Mouse (Mus musculus) small intestine, adult 2 months (tissue): ENCODE measurements around the gene Tsc2.

Experiments used
- CTCF ChIP-seq: fragments of 200-500 bp; IDR thresholded peaks from 2 replicates; pipeline ENCODE4 v1.5.1; 2012; ENCODE audit warnings: low read depth, mild to moderate bottlenecking, control low read depth, inconsistent platforms, low read length, moderate library complexity, mixed read lengths; ENCODE audit not compliant: insufficient replicate concordance, insufficient read length; ENCODE audit errors: extremely low read depth
- POLR2A ChIP-seq: fragments of 200-500 bp; IDR thresholded peaks from 2 replicates; pipeline ENCODE4 v1.6.1; 2012; ENCODE audit warnings: low read depth, mild to moderate bottlenecking, control low read depth, inconsistent platforms, low read length, moderate library complexity

DNA sequence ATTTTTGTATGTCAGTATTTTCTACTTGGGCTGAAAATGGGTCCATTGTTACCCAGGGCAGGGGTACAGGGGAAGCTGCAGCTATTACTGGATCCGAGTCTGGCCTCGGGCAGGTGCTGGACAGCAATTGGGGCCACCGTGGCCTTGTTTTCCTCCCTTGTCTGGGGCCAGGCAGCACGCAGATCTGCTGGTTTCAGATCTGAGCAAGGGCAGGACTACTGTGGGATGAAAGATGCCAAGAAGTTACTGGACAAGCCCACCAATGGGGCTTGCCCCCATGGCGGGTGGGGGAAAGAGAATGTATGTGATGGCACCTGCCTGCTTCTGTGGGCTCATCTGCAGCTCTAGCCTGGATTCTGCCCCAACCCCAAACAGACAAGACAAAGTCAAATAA, 36.4 kb downstream of the Tsc2 start:
- TF ChIP-seq CTCF (no peak), POLR2A (no peak)
